Mouse (Mus musculus) CH12.LX (cell line): ENCODE results near the gene Mlana. TPM values are rescaled to one million over a fixed set of nuclear protein-coding genes. Genes with fewer than 3 reads are reported as not detected.

ENCODE experiments used
- DNase-seq: peaks from one replicate; pipeline ENCODE4 v3.0.0-alpha.2; 2013; ENCODE audit errors: extremely low read depth
- H3K27ac ChIP-seq: 2 replicates; pipeline ENCODE4 v1.5.1; 2012; ENCODE audit warnings: low read depth, mild to moderate bottlenecking, control low read depth, moderate library complexity; ENCODE audit not compliant: insufficient read depth
- H3K27me3 ChIP-seq: replicated peaks from 2 replicates; pipeline ENCODE3; 2012; ENCODE audit warnings: inconsistent platforms
- H3K36me3 ChIP-seq, 2 experiments: replicated peaks in 1 of 2; 2 replicates each; pipeline versions ENCODE3 to v1.6.1; 2012; ENCODE audit warnings: inconsistent platforms in 1 of 2, low read length in 1 of 2, mild to moderate bottlenecking in 1 of 2, mixed read lengths in 1 of 2, moderate library complexity in 1 of 2; ENCODE audit not compliant: control insufficient read depth in 1 of 2, insufficient read depth in 1 of 2
- H3K4me1 ChIP-seq, 2 experiments: 2 replicates each; pipeline ENCODE4 v1.6.1; 2012; ENCODE audit warnings: inconsistent platforms in 1 of 2, moderate library complexity in 1 of 2; ENCODE audit not compliant: insufficient read depth in 2 of 2, control insufficient read depth in 1 of 2
- H3K4me2 ChIP-seq: 2 replicates; pipeline ENCODE4 v1.6.1; 2012; ENCODE audit warnings: low read depth, mild to moderate bottlenecking, control low read depth; ENCODE audit not compliant: poor library complexity, insufficient read depth, severe bottlenecking
- H3K4me3 ChIP-seq, 3 experiments: fragments of 150-350 bp in 1 of 3; sonication (generic) in 1 of 3; replicated peaks in 1 of 3; 2 replicates each; pipeline versions ENCODE3 to v1.5.1; 2011 to 2012; ENCODE audit warnings: low read depth in 2 of 3, low read length in 2 of 3, mild to moderate bottlenecking in 2 of 3, moderate library complexity in 2 of 3, control low read depth in 1 of 3, improper control_type of control experiment in 1 of 3, inconsistent platforms in 1 of 3, mixed read lengths in 1 of 3; ENCODE audit not compliant: poor library complexity in 1 of 3
- H3K79me2 ChIP-seq: replicated peaks from 2 replicates; pipeline ENCODE4 v1.6.1; 2012; ENCODE audit warnings: mild to moderate bottlenecking, moderate library complexity; ENCODE audit not compliant: control insufficient read depth, poor library complexity, insufficient read depth, severe bottlenecking; ENCODE audit errors: extremely low read depth
- H3K9ac ChIP-seq: 2 replicates; pipeline ENCODE4 v1.6.1; 2012; ENCODE audit warnings: low read depth, mild to moderate bottlenecking, control low read depth, moderate library complexity; ENCODE audit not compliant: insufficient read depth
- H3K9me3 ChIP-seq: replicated peaks from 2 replicates; pipeline ENCODE3; 2012; ENCODE audit warnings: low read length, inconsistent platforms, mixed read lengths
- BHLHE40 ChIP-seq: IDR thresholded peaks from 2 replicates; pipeline ENCODE4 v1.6.1; 2011; ENCODE audit warnings: mild to moderate bottlenecking, low read depth, low read length, improper control_type of control experiment
- E2F4 ChIP-seq: IDR thresholded peaks from 2 replicates; pipeline ENCODE4 v1.6.1; 2011; ENCODE audit warnings: low read depth, low read length, improper control_type of control experiment; ENCODE audit not compliant: insufficient replicate concordance
- ETS1 ChIP-seq: conservative IDR thresholded peaks from 2 replicates; pipeline ENCODE4 v1.6.1; 2012; ENCODE audit warnings: low read depth, mild to moderate bottlenecking, inconsistent platforms, low read length, improper control_type of control experiment, moderate library complexity
- HCFC1 ChIP-seq: IDR thresholded peaks from 2 replicates; pipeline ENCODE4 v1.6.1; 2012; ENCODE audit warnings: low read depth, mild to moderate bottlenecking, inconsistent platforms, low read length, improper control_type of control experiment
- IRF4 ChIP-seq: IDR thresholded peaks from 2 replicates; pipeline ENCODE4 v1.6.1; 2014; ENCODE audit warnings: low read depth, mild to moderate bottlenecking, inconsistent platforms, low read length, improper control_type of control experiment
- JUND ChIP-seq: conservative IDR thresholded peaks from 2 replicates; pipeline ENCODE4 v1.6.1; 2011; ENCODE audit warnings: low read depth, low read length, improper control_type of control experiment
- KAT2A ChIP-seq: IDR thresholded peaks from 2 replicates; pipeline ENCODE4 v1.6.1; 2012; ENCODE audit warnings: low read length, improper control_type of control experiment, inconsistent platforms; ENCODE audit not compliant: insufficient replicate concordance
- MEF2A ChIP-seq: IDR thresholded peaks from 2 replicates; pipeline ENCODE4 v1.6.1; 2014; ENCODE audit warnings: low read depth, mild to moderate bottlenecking, inconsistent platforms, low read length, improper control_type of control experiment, borderline replicate concordance
- MYC ChIP-seq: IDR thresholded peaks from 2 replicates; pipeline ENCODE4 v1.6.1; 2011; ENCODE audit warnings: low read depth, mild to moderate bottlenecking, improper control_type of control experiment, low read length
- NELFE ChIP-seq: IDR thresholded peaks from 2 replicates; pipeline ENCODE4 v1.6.1; 2011; ENCODE audit warnings: low read depth, low read length, improper control_type of control experiment
- PAX5 ChIP-seq: IDR thresholded peaks from 2 replicates; pipeline ENCODE4 v1.6.1; 2012; ENCODE audit warnings: low read length, inconsistent platforms, mixed read lengths
- RAD21 ChIP-seq: IDR thresholded peaks from 2 replicates; pipeline ENCODE4 v1.6.1; 2011; ENCODE audit warnings: low read depth, mild to moderate bottlenecking, low read length, improper control_type of control experiment, moderate library complexity
- SIN3A ChIP-seq: IDR thresholded peaks from 2 replicates; pipeline ENCODE4 v1.6.1; 2012; ENCODE audit warnings: low read length, improper control_type of control experiment, inconsistent platforms
- ZC3H11A ChIP-seq: IDR thresholded peaks from 2 replicates; pipeline ENCODE4 v1.6.1; 2012; ENCODE audit warnings: low read depth, mild to moderate bottlenecking, inconsistent platforms, low read length, improper control_type of control experiment
- ZNF384 ChIP-seq: IDR thresholded peaks from 2 replicates; pipeline ENCODE4 v1.6.1; 2012; ENCODE audit warnings: low read depth, low read length, improper control_type of control experiment, inconsistent platforms
- dilution Hi-C: fragments of 300-500 bp; cut with MboI; formaldehyde crosslinking; loops from 2 replicates; pipeline ENCODE4 v1.14.3; 2020; ENCODE audit warnings: low sequenced_read_pairs; ENCODE audit not compliant: extremely low pct_unique_long_range_greater_than_20kb, extremely low pct_ligation_motif_present
- in situ Hi-C: fragments of 300-500 bp; cut with MboI; formaldehyde crosslinking; loops from 3 replicates; pipeline ENCODE4 v1.14.3; 2019; ENCODE audit warnings: low sequenced_read_pairs, low pct_ligation_motif_present, low pct_unique_long_range_greater_than_20kb, mixed read lengths
- polyA plus RNA-seq: library from polyadenylated mRNA; unstranded; fragments of >175 nt; gene quantifications from 2 replicates; pipeline ENCODE4 v1.2.1, GENCODE M21; 2012; ENCODE audit warnings: low read depth; ENCODE audit not compliant: insufficient read length
- total RNA-seq, 2 experiments: library from RNA; depleted of rRNA; stranded (reverse); fragments of 300-350 nt in 1 of 2; fragments of >200 nt in 1 of 2; gene quantifications; 2 replicates each; pipeline ENCODE4 v1.2.3; 2012 to 2014

The Mlana gene
- not detected in 2 replicates for total RNA-seq (2012; rRNA removed)
- not detected in 2 replicates for total RNA-seq (2014; rRNA removed)
- not detected in 2 replicates for polyA plus RNA-seq

GRCm38 (mm10) chr19:29697245-29697874, at the start of gene Mlana:
Mlana (plus strand) TSS chr19:29697824.
- Histone ChIP-seq H3K27ac (no peak within 1 kb of the TSS), H3K36me3 (no peaks in the 10 kb centered on the region), H3K9me3 (no peaks in the 10 kb centered on the region), H3K4me3 (no peak within 1 kb of the TSS), H3K9ac (no peak within 1 kb of the TSS), H3K79me2 (no peaks in the 10 kb centered on the region), H3K4me1 (peaks cover 0 to 14% of the 10 kb centered on the region in 2 experiments; a peak in 3 of 4 replicates), H3K4me2 (0 out of 2 replicates have a peak within 1 kb of the TSS, but pooled peaks have one; percentile 11), H3K27me3 (no peaks in the 10 kb centered on the region)
- in situ Hi-C loops (no loop called here), dilution Hi-C loops (no loop called here)
- no peak for DNase-seq
- no peak for TF ChIP-seq MEF2A
- TF ChIP-seq KAT2A, result no peak
- TF ChIP-seq NELFE, result no peak
- no peak for TF ChIP-seq HCFC1
- no peak for TF ChIP-seq BHLHE40
- TF ChIP-seq E2F4, result no peak
- no peak for TF ChIP-seq ZC3H11A
- TF ChIP-seq PAX5, result no peak
- no peak for TF ChIP-seq JUND
- no peak for TF ChIP-seq MYC
- TF ChIP-seq ZNF384, result no peak
- no peak for TF ChIP-seq IRF4
- no peak for TF ChIP-seq SIN3A
- TF ChIP-seq RAD21, result no peak

DNA sequence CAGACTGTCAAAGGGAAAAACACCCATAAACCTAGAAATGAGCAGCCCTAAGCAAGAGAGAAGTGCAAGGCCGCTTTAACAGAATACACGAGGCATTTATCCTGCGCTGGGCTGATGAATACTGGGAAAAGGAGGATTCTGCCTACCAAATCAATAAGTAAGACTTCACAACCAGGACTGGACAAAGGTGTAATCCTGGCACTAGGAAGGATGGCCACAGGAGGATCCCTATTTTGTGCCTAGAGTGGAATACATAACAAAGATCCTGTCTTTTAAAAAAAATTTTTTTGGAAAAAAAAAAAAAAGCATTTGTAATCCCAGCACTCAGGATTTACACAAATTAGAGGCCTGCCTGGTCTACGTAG, 49.1 kb upstream of the Mlana start:
- H3K4me3 ChIP-seq, result peak overlapping the region in 1 of 3 experiments; percentile 89
- no peak overlapping the region for H3K27ac ChIP-seq
- H3K9ac ChIP-seq, result no peak overlapping the region

More for the DNA sequence above, 49.1 kb upstream of the Mlana start:
- H3K9me3 ChIP-seq, result peaks cover 4% of the 10 kb centered on the region
- H3K27me3 ChIP-seq, result no peaks in the 10 kb centered on the region
- in situ Hi-C loops (loop anchor here (10.0 kb wide), 1 partner anchor 166 kb away; the partner anchor contains the start of gene Ranbp6), dilution Hi-C loops (no loop called here)
- peaks cover 0 to 20% of the 10 kb centered on the region in 2 experiments for H3K36me3 ChIP-seq
- DNase-seq, result no peak
- peaks cover 4 to 24% of the 10 kb centered on the region in 2 experiments for H3K4me1 ChIP-seq
- no peak overlapping the region; the same call in 1 of the 2 replicates for H3K4me2 ChIP-seq
- peaks cover 5% of the 10 kb centered on the region for H3K79me2 ChIP-seq
- TF ChIP-seq ETS1 (no peak), ZNF384 (0 out of 2 replicates have a peak, but pooled peaks have one; percentile 6), SIN3A (no peak)
